Mouse (Mus musculus): Measurements from ENCODE around the gene Hkdc1. TPM values are rescaled to one million over a fixed set of nuclear protein-coding genes. Genes with fewer than 3 reads are reported as not detected.

Hkdc1 gene
- polyA plus RNA-seq, 1 experiment from 2014 or later = 0.05 TPM

GRCm38 (mm10) chr10:62344004-62344752 lies 78.1 kb downstream of the Hkdc1 start:
- WGBS = 85% methylated on average over 9 of the region's 9 CpGs
- Histone ChIP-seq H3K4me1 (replicated peaks; ENCODE audit: control insufficient read depth, insufficient read depth, low read length) (no peaks in the 10 kb centered on the region), H3K27ac (ENCODE audit: low read depth, low read length) (no peak overlapping the region), H3K27me3 (ENCODE audit: control insufficient read depth, insufficient read depth, low read length) (no peaks in the 10 kb centered on the region), H3K4me3 (ENCODE audit: low read depth, low read length) (no peak overlapping the region), H3K4me2 (replicated peaks; ENCODE audit: low read depth, low read length) (no peak overlapping the region), H3K36me3 (ENCODE audit: control insufficient read depth, insufficient read depth, low read length) (no peaks in the 10 kb centered on the region), H3K9ac (ENCODE audit: low read depth, low read length) (no peak overlapping the region), H3K9me3 (ENCODE audit: control insufficient read depth, low read length) (no peaks in the 10 kb centered on the region)
- DNase-seq (ENCODE audit: low spot score) (no peak), ATAC-seq (ENCODE audit: low FRiP score) (no peak)

DNA sequence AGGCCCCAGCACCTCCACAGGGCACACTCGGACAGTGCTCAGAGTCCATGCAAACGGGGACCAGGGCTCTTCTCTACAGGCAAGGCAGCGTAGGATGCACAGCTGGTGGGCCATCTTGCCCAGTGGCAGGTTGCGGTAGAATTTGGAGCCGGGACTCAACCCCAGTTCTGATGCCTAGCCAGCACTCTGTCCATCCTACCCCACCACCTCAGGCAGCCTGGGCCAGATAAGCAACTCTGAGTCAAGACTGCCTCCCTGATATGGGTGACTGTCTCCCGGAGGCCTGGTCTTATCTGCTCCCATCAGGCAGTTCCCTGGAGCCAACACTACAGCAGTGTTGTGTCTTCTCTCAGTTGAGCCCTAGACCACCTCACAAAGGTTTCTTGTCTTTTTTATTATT lies 79.8 kb downstream of the Hkdc1 start:
- no peak overlapping the region for H3K4me3 ChIP-seq (ENCODE audit: low read depth, low read length)
- no peak overlapping the region for H3K9ac ChIP-seq (ENCODE audit: low read depth, low read length)
- no peaks in the 10 kb centered on the region; the same call in 1 of the 2 replicates for H3K4me1 ChIP-seq (replicated peaks; ENCODE audit: control insufficient read depth, insufficient read depth, low read length)
- ATAC-seq (ENCODE audit: low FRiP score) = no peak
- no peak for DNase-seq (ENCODE audit: low spot score)
- no peaks in the 10 kb centered on the region; the same call in 1 of the 2 replicates for H3K27me3 ChIP-seq (ENCODE audit: control insufficient read depth, insufficient read depth, low read length)
- no peak overlapping the region for H3K4me2 ChIP-seq (replicated peaks; ENCODE audit: low read depth, low read length)
- H3K36me3 ChIP-seq (ENCODE audit: control insufficient read depth, insufficient read depth, low read length) = no peaks in the 10 kb centered on the region
- H3K27ac ChIP-seq (ENCODE audit: low read depth, low read length) = no peak overlapping the region
- H3K9me3 ChIP-seq (ENCODE audit: control insufficient read depth, low read length) = no peaks in the 10 kb centered on the region
- WGBS = 85% methylated on average over 6 of the region's 6 CpGs

- DNase-seq (ENCODE audit: low spot score) = no peak
- H3K4me3 ChIP-seq (ENCODE audit: low read depth, low read length) = no peak overlapping the region
Observed at GRCm38 (mm10) chr10:62341956-62342355, 80.3 kb downstream of the Hkdc1 start.

DNA sequence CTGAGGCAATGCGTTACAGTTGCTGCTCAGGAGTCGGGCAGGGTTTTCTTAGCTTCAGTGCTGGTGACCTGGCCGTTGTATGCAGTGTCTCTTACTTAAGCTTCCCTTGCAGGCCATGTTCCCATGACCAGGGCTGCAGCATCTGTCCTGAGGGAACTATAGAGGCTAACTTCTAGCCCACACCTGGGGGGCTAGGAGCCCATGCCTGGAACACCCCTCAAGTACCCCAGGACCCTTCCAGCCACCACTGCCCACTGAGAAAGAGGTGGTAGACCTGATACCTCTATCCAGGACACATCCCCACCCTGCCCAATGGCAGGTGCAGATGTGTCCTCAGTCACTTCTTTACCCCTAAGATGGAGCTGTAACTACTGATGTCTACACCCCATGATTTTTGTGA lies 81.3 kb downstream of the Hkdc1 start:
- Histone ChIP-seq H3K4me3 (ENCODE audit: low read depth, low read length) (peak overlapping the region; percentile 50), H3K9me3 (ENCODE audit: control insufficient read depth, low read length) (no peaks in the 10 kb centered on the region), H3K9ac (ENCODE audit: low read depth, low read length) (peak overlapping the region; percentile 61), H3K36me3 (ENCODE audit: control insufficient read depth, insufficient read depth, low read length) (no peaks in the 10 kb centered on the region), H3K27ac (ENCODE audit: low read depth, low read length) (no peak overlapping the region), H3K27me3 (ENCODE audit: control insufficient read depth, insufficient read depth, low read length) (no peaks in the 10 kb centered on the region; the same call in 1 of the 2 replicates), H3K4me2 (replicated peaks; ENCODE audit: low read depth, low read length) (peak overlapping the region; percentile 83), H3K4me1 (replicated peaks; ENCODE audit: control insufficient read depth, insufficient read depth, low read length) (no peaks in the 10 kb centered on the region; the same call in 1 of the 2 replicates)
- ATAC-seq (ENCODE audit: low FRiP score) (no peak), DNase-seq (ENCODE audit: low spot score) (no peak)
- 23% methylated on average over 3 of the region's 3 CpGs for WGBS

More at GRCm38 (mm10) chr10:62341956-62342355, 80.3 kb downstream of the Hkdc1 start:
- Histone ChIP-seq H3K9ac (ENCODE audit: low read depth, low read length) (no peak overlapping the region), H3K27ac (ENCODE audit: low read depth, low read length) (no peak overlapping the region), H3K4me1 (replicated peaks; ENCODE audit: control insufficient read depth, insufficient read depth, low read length) (no peaks in the 10 kb centered on the region; the same call in 1 of the 2 replicates), H3K4me2 (replicated peaks; ENCODE audit: low read depth, low read length) (no peak overlapping the region), H3K9me3 (ENCODE audit: control insufficient read depth, low read length) (no peaks in the 10 kb centered on the region), H3K36me3 (ENCODE audit: control insufficient read depth, insufficient read depth, low read length) (no peaks in the 10 kb centered on the region), H3K27me3 (ENCODE audit: control insufficient read depth, insufficient read depth, low read length) (no peaks in the 10 kb centered on the region; the same call in 1 of the 2 replicates)
- ATAC-seq (ENCODE audit: low FRiP score) = no peak
- 89% methylated on average over 4 of the region's 4 CpGs for WGBS

DNA sequence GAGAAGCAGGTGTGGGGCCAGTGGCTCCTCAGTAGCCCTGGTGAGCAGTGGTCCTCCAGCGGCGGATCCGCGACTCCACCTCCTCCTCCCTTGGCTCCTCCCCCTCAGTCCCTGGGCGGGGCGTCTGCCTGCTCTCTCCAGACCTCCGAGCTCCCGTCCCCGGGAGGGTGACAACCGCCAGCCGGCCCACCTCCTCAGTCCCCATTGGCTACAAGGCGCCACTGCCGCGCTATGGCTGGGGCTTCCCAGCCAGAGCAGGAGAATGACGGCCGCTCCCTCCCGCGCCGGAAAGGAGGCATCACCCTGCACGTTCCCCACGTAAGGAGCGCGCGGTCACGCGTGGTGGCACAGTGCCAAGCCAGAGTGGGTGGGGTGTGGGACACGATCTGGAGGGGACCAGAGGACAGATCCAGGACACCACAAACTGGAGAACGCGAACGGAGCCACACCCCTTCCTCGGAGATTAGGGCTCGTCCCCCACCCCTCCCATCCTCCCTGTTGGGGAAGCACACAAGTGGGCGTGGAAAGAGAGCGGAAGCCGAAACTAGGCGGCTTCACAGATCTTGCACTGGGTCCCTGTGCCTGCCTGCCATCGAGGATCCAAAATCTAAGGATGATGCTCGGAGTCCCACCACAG lies 82.1 kb downstream of the Hkdc1 start:
- under 1% methylated on average over 38 of the region's 38 CpGs for WGBS
- H3K27ac ChIP-seq (ENCODE audit: low read depth, low read length) = peak overlapping the region; percentile 84
- H3K4me3 ChIP-seq (ENCODE audit: low read depth, low read length) = peak overlapping the region; percentile 50
- DNase-seq (ENCODE audit: low spot score) (peak; percentile 96), ATAC-seq (ENCODE audit: low FRiP score) (peak; percentile 98)
- H3K36me3 ChIP-seq (ENCODE audit: control insufficient read depth, insufficient read depth, low read length) = no peaks in the 10 kb centered on the region
- no peaks in the 10 kb centered on the region for H3K9me3 ChIP-seq (ENCODE audit: control insufficient read depth, low read length)
- peak overlapping the region; percentile 61 for H3K9ac ChIP-seq (ENCODE audit: low read depth, low read length)
- H3K4me2 ChIP-seq (replicated peaks; ENCODE audit: low read depth, low read length) = peak overlapping the region; percentile 83
- no peaks in the 10 kb centered on the region; the same call in 1 of the 2 replicates for H3K4me1 ChIP-seq (replicated peaks; ENCODE audit: control insufficient read depth, insufficient read depth, low read length)
- no peaks in the 10 kb centered on the region; the same call in 1 of the 2 replicates for H3K27me3 ChIP-seq (ENCODE audit: control insufficient read depth, insufficient read depth, low read length)

GRCm38 (mm10) chr10:62339211-62340094 lies 82.8 kb downstream of the Hkdc1 start:
- Histone ChIP-seq H3K9me3 (ENCODE audit: control insufficient read depth, low read length) (no peaks in the 10 kb centered on the region), H3K4me1 (replicated peaks; ENCODE audit: control insufficient read depth, insufficient read depth, low read length) (no peaks in the 10 kb centered on the region; the same call in 1 of the 2 replicates), H3K4me3 (ENCODE audit: low read depth, low read length) (peak overlapping the region; percentile 50), H3K27me3 (ENCODE audit: control insufficient read depth, insufficient read depth, low read length) (no peaks in the 10 kb centered on the region; the same call in 1 of the 2 replicates), H3K4me2 (replicated peaks; ENCODE audit: low read depth, low read length) (peak overlapping the region; percentile 83), H3K9ac (ENCODE audit: low read depth, low read length) (peak overlapping the region; percentile 59), H3K27ac (ENCODE audit: low read depth, low read length) (peak overlapping the region; percentile 84), H3K36me3 (ENCODE audit: control insufficient read depth, insufficient read depth, low read length) (no peaks in the 10 kb centered on the region)
- DNase-seq (ENCODE audit: low spot score) (peak; percentile 28), ATAC-seq (ENCODE audit: low FRiP score) (peak; percentile 73)
- 5% methylated on average over 44 of the region's 45 CpGs for WGBS

- Histone ChIP-seq H3K9me3 (ENCODE audit: control insufficient read depth, low read length) (no peaks in the 10 kb centered on the region), H3K9ac (ENCODE audit: low read depth, low read length) (peak overlapping the region; percentile 59; the same call in 1 of the 2 replicates), H3K27me3 (ENCODE audit: control insufficient read depth, insufficient read depth, low read length) (no peaks in the 10 kb centered on the region; the same call in 1 of the 2 replicates), H3K36me3 (ENCODE audit: control insufficient read depth, insufficient read depth, low read length) (no peaks in the 10 kb centered on the region), H3K4me2 (replicated peaks; ENCODE audit: low read depth, low read length) (peak overlapping the region; percentile 83), H3K4me3 (ENCODE audit: low read depth, low read length) (no peak overlapping the region), H3K27ac (ENCODE audit: low read depth, low read length) (no peak overlapping the region), H3K4me1 (replicated peaks; ENCODE audit: control insufficient read depth, insufficient read depth, low read length) (no peaks in the 10 kb centered on the region; the same call in 1 of the 2 replicates)
- no peak for DNase-seq (ENCODE audit: low spot score)
- WGBS = 32% methylated on average over 5 of the region's 5 CpGs
- no peak for ATAC-seq (ENCODE audit: low FRiP score)
Observed at GRCm38 (mm10) chr10:62338626-62339025, 83.7 kb downstream of the Hkdc1 start.

DNA sequence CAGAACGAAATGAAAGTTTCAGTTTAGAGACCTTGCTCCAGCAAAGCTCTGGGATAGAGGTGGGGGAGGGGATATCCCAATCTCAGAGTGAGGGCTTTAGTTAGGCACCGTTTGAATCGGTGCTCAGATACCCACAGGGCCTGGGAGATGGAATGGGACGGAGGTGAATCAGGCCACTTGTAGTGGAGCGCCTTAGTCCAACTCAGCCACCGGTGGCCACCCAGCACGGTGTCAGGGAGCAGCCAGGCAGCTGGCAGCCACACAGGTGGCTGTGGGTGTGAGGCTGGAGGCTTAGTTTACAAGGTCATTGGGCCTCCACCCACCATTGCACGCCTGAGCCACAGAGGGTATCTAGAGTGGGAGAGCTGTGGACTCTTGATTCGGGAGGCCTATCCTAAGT lies 84.1 kb downstream of the Hkdc1 start:
- no peak for ATAC-seq (ENCODE audit: low FRiP score)
- no peak overlapping the region for H3K27ac ChIP-seq (ENCODE audit: low read depth, low read length)
- no peaks in the 10 kb centered on the region; the same call in 1 of the 2 replicates for H3K4me1 ChIP-seq (replicated peaks; ENCODE audit: control insufficient read depth, insufficient read depth, low read length)
- WGBS = 45% methylated on average over 9 of the region's 9 CpGs
- no peaks in the 10 kb centered on the region; the same call in 1 of the 2 replicates for H3K27me3 ChIP-seq (ENCODE audit: control insufficient read depth, insufficient read depth, low read length)
- H3K9me3 ChIP-seq (ENCODE audit: control insufficient read depth, low read length) = no peaks in the 10 kb centered on the region
- no peak overlapping the region for H3K9ac ChIP-seq (ENCODE audit: low read depth, low read length)
- DNase-seq (ENCODE audit: low spot score) = no peak
- H3K4me2 ChIP-seq (replicated peaks; ENCODE audit: low read depth, low read length) = no peak overlapping the region
- no peaks in the 10 kb centered on the region for H3K36me3 ChIP-seq (ENCODE audit: control insufficient read depth, insufficient read depth, low read length)
- H3K4me3 ChIP-seq (ENCODE audit: low read depth, low read length) = no peak overlapping the region
